Comparison of ENCODE assay signal across 17 mouse cellular contexts in the genomic region with DNA sequence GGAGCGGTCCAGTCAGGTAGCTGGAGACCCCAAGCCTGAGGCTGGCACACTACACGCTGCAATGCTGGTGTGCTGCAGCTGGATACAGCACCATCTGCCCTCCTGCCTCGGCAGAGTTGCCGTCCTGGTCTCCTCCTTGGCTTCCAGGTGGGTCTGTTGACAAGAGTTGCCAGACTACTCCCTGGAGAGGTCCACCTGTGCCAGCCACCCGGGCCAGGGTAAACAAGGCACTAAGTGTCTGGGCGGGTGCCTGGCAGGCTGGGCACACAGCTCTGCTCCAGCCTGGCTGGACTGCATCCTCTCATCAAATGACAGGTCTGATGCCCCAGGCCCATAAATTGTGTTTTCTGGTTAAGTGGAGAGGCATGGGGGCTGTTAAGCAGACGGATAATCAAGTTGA.
DNase-seq lines count a peak whose midpoint lies in the region; ATAC-seq and TF ChIP-seq lines count a peak whose summit lies in the region.
"Had no signal": no experiment of that assay in that cellular context is flagged by ENCODE, and none has a peak within 500 bp of the region (broad histone marks: within the 10 kb centered on the region; RNA-seq: fewer than 3 reads in every experiment).

No protein-coding gene starts in this region.

- H3K9me3 ChIP-seq in hindbrain, embryonic 10.5 days, result no peaks in the 10 kb centered on the region
- H3K9me3 ChIP-seq in hindbrain, embryonic 12.5 days (replicated peaks), result no peaks in the 10 kb centered on the region
- no peaks in the 10 kb centered on the region for H3K9me3 ChIP-seq in E14TG2a.4 (ENCODE audit: low read length)
- no peaks in the 10 kb centered on the region for H3K9me3 ChIP-seq in embryonic facial prominence, embryonic 13.5 days
- H3K9me3 ChIP-seq in lung, embryonic 14.5 days (ENCODE audit: low read depth, low read length), result no peaks in the 10 kb centered on the region
- H3K9me3 ChIP-seq: forebrain, embryonic 15.5 days; G1E; midbrain, embryonic 13.5 days had no signal

- H3K4me3 ChIP-seq in hindbrain, embryonic 10.5 days, result no peak overlapping the region
- no peak overlapping the region for H3K4me3 ChIP-seq in hindbrain, embryonic 12.5 days
- H3K4me3 ChIP-seq in E14TG2a.4 (replicated peaks; ENCODE audit: low read length), result peak overlapping the region; percentile 45
- H3K4me3 ChIP-seq in embryonic facial prominence, embryonic 13.5 days, result no peak overlapping the region
- no peak overlapping the region for H3K4me3 ChIP-seq in lung, embryonic 14.5 days (ENCODE audit: low read depth, low read length)
- no peak overlapping the region for H3K4me3 ChIP-seq in left cerebral cortex, adult 2 months
- H3K4me3 ChIP-seq: forebrain, embryonic 15.5 days; midbrain, embryonic 13.5 days had no signal

- DNase-seq in hindbrain, embryonic 10.5 days (ENCODE audit: low spot score), result no peak
- DNase-seq in lung, embryonic 14.5 days, result no peak
- DNase-seq in neural tube, embryonic 10.5 days (ENCODE audit: extremely low spot score, low spot score), result no peak
- no peak for DNase-seq in left cerebral cortex, adult 2 months (ENCODE audit: extremely low spot score in 1 of 2, low spot score in 2 of 2)
- DNase-seq: adrenal gland, postnatal 10 days; cerebellum, adult 18-20 months; kidney, adult 11 months; right cerebral cortex, postnatal 14 days; thymus, adult 18-20 months had no signal

- H3K4me2 ChIP-seq in hindbrain, embryonic 12.5 days (replicated peaks), result no peak overlapping the region
- H3K4me2 ChIP-seq in embryonic facial prominence, embryonic 13.5 days, result no peak overlapping the region
- H3K4me2 ChIP-seq in lung, embryonic 14.5 days, result no peak overlapping the region
- H3K4me2 ChIP-seq: forebrain, embryonic 15.5 days; heart, embryonic 11.5 days; midbrain, embryonic 13.5 days had no signal

- peaks cover 77% of the 10 kb centered on the region for H3K27me3 ChIP-seq in hindbrain, embryonic 10.5 days (ENCODE audit: insufficient read depth, poor library complexity, severe bottlenecking)
- H3K27me3 ChIP-seq in hindbrain, embryonic 12.5 days, result peaks cover 39% of the 10 kb centered on the region
- peaks cover 82% of the 10 kb centered on the region for H3K27me3 ChIP-seq in E14TG2a.4 (ENCODE audit: insufficient read depth, low read length)
- no peaks in the 10 kb centered on the region for H3K27me3 ChIP-seq in embryonic facial prominence, embryonic 13.5 days
- no peaks in the 10 kb centered on the region for H3K27me3 ChIP-seq in lung, embryonic 14.5 days (ENCODE audit: insufficient read depth, low read length)
- H3K27me3 ChIP-seq: forebrain, embryonic 15.5 days had no signal

- H3K4me1 ChIP-seq in hindbrain, embryonic 10.5 days (replicated peaks), result peaks cover 30% of the 10 kb centered on the region
- H3K4me1 ChIP-seq in hindbrain, embryonic 12.5 days, result peaks cover 24% of the 10 kb centered on the region
- H3K4me1 ChIP-seq in E14TG2a.4 (replicated peaks; ENCODE audit: low read depth, low read length), result peaks cover 25% of the 10 kb centered on the region
- peaks cover 67% of the 10 kb centered on the region for H3K4me1 ChIP-seq in embryonic facial prominence, embryonic 13.5 days
- peaks cover 18% of the 10 kb centered on the region for H3K4me1 ChIP-seq in lung, embryonic 14.5 days (ENCODE audit: insufficient read depth)

- H3K9ac ChIP-seq in hindbrain, embryonic 12.5 days, result no peak overlapping the region
- H3K9ac ChIP-seq in embryonic facial prominence, embryonic 13.5 days, result no peak overlapping the region
- no peak overlapping the region for H3K9ac ChIP-seq in lung, embryonic 14.5 days
- H3K9ac ChIP-seq: forebrain, embryonic 15.5 days; midbrain, embryonic 13.5 days had no signal

- TF ChIP-seq CTCF in E14TG2a.4 (conservative IDR thresholded peaks at IDR 0.05; ENCODE audit: low read length), result no peak
- TF ChIP-seq CTCF in lung, embryonic 14.5 days (IDR thresholded peaks at IDR 0.05; ENCODE audit: low read depth), result peak; percentile 12; the same call in 1 of the 2 replicates
- TF ChIP-seq CTCF in left cerebral cortex, adult 2 months (IDR thresholded peaks at IDR 0.05), result no peak

- ATAC-seq in hindbrain, embryonic 12.5 days (ENCODE audit: low FRiP score), result no peak
- no peak for ATAC-seq in embryonic facial prominence, embryonic 13.5 days (ENCODE audit: insufficient number of reproducible peaks, insufficient read depth, low FRiP score, low TSS enrichment, low read depth)
- ATAC-seq in lung, embryonic 14.5 days (ENCODE audit: insufficient read depth), result no peak
- ATAC-seq in megakaryocyte-erythroid progenitor cell, adult 5-6 weeks (replicated peaks; ENCODE audit: low FRiP score, low TSS enrichment, poor library complexity, severe bottlenecking), result no peak
- ATAC-seq: forebrain, embryonic 15.5 days; midbrain, embryonic 13.5 days had no signal

- 0 out of 2 replicates have a peak overlapping the region, but pooled peaks have one; percentile 12 for H3K27ac ChIP-seq in hindbrain, embryonic 10.5 days
- no peak overlapping the region for H3K27ac ChIP-seq in hindbrain, embryonic 12.5 days
- peak overlapping the region; percentile 94; the same call in 1 of the 2 replicates for H3K27ac ChIP-seq in embryonic facial prominence, embryonic 13.5 days
- H3K27ac ChIP-seq in lung, embryonic 14.5 days (ENCODE audit: low read depth), result 0 out of 2 replicates have a peak overlapping the region, but pooled peaks have one; percentile 4
- H3K27ac ChIP-seq in left cerebral cortex, adult 2 months, result no peak overlapping the region
- H3K27ac ChIP-seq: forebrain, embryonic 15.5 days; midbrain, embryonic 13.5 days had no signal

- intact Hi-C loops in left cerebral cortex, adult 2 months (cut with DNase I), result no loop called here

- H3K36me3 ChIP-seq in hindbrain, embryonic 10.5 days, result no peaks in the 10 kb centered on the region
- no peaks in the 10 kb centered on the region for H3K36me3 ChIP-seq in hindbrain, embryonic 12.5 days
- H3K36me3 ChIP-seq in E14TG2a.4 (ENCODE audit: insufficient read depth, low read length), result no peaks in the 10 kb centered on the region
- no peaks in the 10 kb centered on the region for H3K36me3 ChIP-seq in embryonic facial prominence, embryonic 13.5 days
- no peaks in the 10 kb centered on the region for H3K36me3 ChIP-seq in lung, embryonic 14.5 days (ENCODE audit: insufficient read depth)
- H3K36me3 ChIP-seq: forebrain, embryonic 15.5 days; G1E; midbrain, embryonic 13.5 days had no signal

- WGBS in hindbrain, embryonic 10.5 days, result 72% methylated on average over 7 of the region's 7 CpGs
- 70% methylated on average over 7 of the region's 7 CpGs for WGBS in hindbrain, embryonic 12.5 days
- WGBS in embryonic facial prominence, embryonic 13.5 days, result 70% methylated on average over 7 of the region's 7 CpGs
- WGBS in lung, embryonic 14.5 days, result 53% methylated on average over 7 of the region's 7 CpGs

Comparison
In these comparisons a context has a peak if more than half of its experiments do, and no peak if none do; other contexts are left out.
1. H3K27ac ChIP-seq: peak in hindbrain, embryonic 10.5 days (single experiment), embryonic facial prominence, embryonic 13.5 days (single experiment) and lung, embryonic 14.5 days (single experiment); none in hindbrain, embryonic 12.5 days (single experiment) and left cerebral cortex, adult 2 months (single experiment).